Mouse (Mus musculus) Patski (cell line): Measurements from ENCODE around the gene Cenpv. TPM values are rescaled to one million over a fixed set of nuclear protein-coding genes. Genes with fewer than 3 reads are reported as not detected.

Experiments
- ATAC-seq: fragments of 100-300 bp; one replicate; pipeline ENCODE4 v1.8.0; 2021
- CTCF ChIA-PET: fragments of 350-600 bp; sonication (Branson Sonifier 250); formaldehyde crosslinking; loops from one replicate; lab custom pipeline; 2022; ENCODE audit warnings: inconsistent platforms; lab: Charles Lee
- POLR2A ChIA-PET: fragments of 350-600 bp; sonication (Branson Sonifier 250); formaldehyde crosslinking; loops from one replicate; lab custom pipeline; 2022; ENCODE audit warnings: antibody characterized with exemption, inconsistent platforms; lab: Charles Lee
- DNase-seq: peaks from one replicate; pipeline ENCODE4 v3.0.0-alpha.2; 2011; ENCODE audit warnings: low read depth, low spot score
- H3K27me3 ChIP-seq: fragments of 371-371 bp; one replicate; pipeline ENCODE4 v1.5.1; 2021
- CTCF ChIP-seq: fragments of 100-300 bp; IDR thresholded peaks from one replicate; pipeline ENCODE4 v1.5.1; 2021
- in situ Hi-C: fragments of 300-500 bp; cut with MboI; formaldehyde crosslinking; loops from 3 replicates; pipeline ENCODE4 v1.11.1; 2018; ENCODE audit warnings: low pct_unique_long_range_greater_than_20kb, mixed read lengths
- polyA plus RNA-seq: library from polyadenylated mRNA; unstranded; gene quantifications from one replicate; pipeline ENCODE4 v1.2.3, GENCODE M21; 2021

The Cenpv gene
- polyA plus RNA-seq, 1 experiment from 2014 or later: 24.5 TPM

- no peak for TF ChIP-seq CTCF
- ATAC-seq (no peak), DNase-seq (no peak)
- ChIA-PET CTCF (interaction anchor here (1.0 kb wide), 1 partner anchor 75 kb away, joined by 3 read pairs; no protein-coding TSS in a partner anchor), POLR2A (interaction anchor here (4.1 kb wide), 1 partner anchor 10 kb away, joined by 30 read pairs; the partner anchor contains the start of gene Ubb)
- in situ Hi-C loops: no loop called here
- H3K27me3 ChIP-seq: no peaks in the 10 kb centered on the region
Measured at GRCm38 (mm10) chr11:62540969-62541368, 1.9 kb upstream of the Cenpv start.

- no peaks in the 10 kb centered on the region for H3K27me3 ChIP-seq
- TF ChIP-seq CTCF: no peak
- ATAC-seq (no peak), DNase-seq (no peak)
- CTCF ChIA-PET: no interaction called here
- in situ Hi-C loops: no loop called here
- POLR2A ChIA-PET: interaction anchor here (0.8 to 4.1 kb wide), 2 partner anchors 10 to 16 kb away, joined by 4 to 30 read pairs; partner anchors contain the start of gene Ubb
Measured at GRCm38 (mm10) chr11:62540167-62540566, 1.1 kb upstream of the Cenpv start.

GRCm38 (mm10) chr11:62538321-62539088 is 556 bp downstream of the Cenpv start:
- POLR2A ChIA-PET: interaction anchor here (0.6 to 4.1 kb wide), 4 partner anchors 12 to 91 kb away, joined by 3 to 30 read pairs (median 4); partner anchors contain the start of genes Ncor1, Pigl and Ubb
- in situ Hi-C loops: no loop called here
- ATAC-seq (peak; percentile 75), DNase-seq (no peak)
- no peaks in the 10 kb centered on the region for H3K27me3 ChIP-seq
- no peak for TF ChIP-seq CTCF
- CTCF ChIA-PET: no interaction called here

GRCm38 (mm10) chr11:62537590-62537989 is 1.5 kb downstream of the Cenpv start:
- POLR2A ChIA-PET: interaction anchor here (0.7 to 4.1 kb wide), 2 partner anchors 13 to 19 kb away, joined by 4 to 30 read pairs; partner anchors contain the start of gene Ubb
- in situ Hi-C loops: no loop called here
- no peak for TF ChIP-seq CTCF
- DNase-seq (no peak), ATAC-seq (no peak)
- CTCF ChIA-PET: interaction anchor here (1.0 kb wide), 1 partner anchor 34 kb away, joined by 3 read pairs; no protein-coding TSS in a partner anchor
- H3K27me3 ChIP-seq: no peaks in the 10 kb centered on the region

GRCm38 (mm10) chr11:62537089-62537488 is 2.0 kb downstream of the Cenpv start:
- POLR2A ChIA-PET: no interaction called here
- in situ Hi-C loops: no loop called here
- CTCF ChIA-PET: interaction anchor here (0.6 to 1.0 kb wide), 2 partner anchors 33 to 60 kb away, joined by 3 read pairs; no protein-coding TSS in a partner anchor
- no peaks in the 10 kb centered on the region for H3K27me3 ChIP-seq
- ATAC-seq (no peak), DNase-seq (no peak)
- TF ChIP-seq CTCF: no peak

- no peak for TF ChIP-seq CTCF
- ChIA-PET POLR2A (interaction anchor here (1.0 kb wide), 1 partner anchor 17 kb away, joined by 6 read pairs; no protein-coding TSS in a partner anchor), CTCF (interaction anchor here (1.4 kb wide), 1 partner anchor 11 kb away, joined by 4 read pairs; no protein-coding TSS in a partner anchor)
- in situ Hi-C loops: no loop called here
- ATAC-seq: no peak
- no peaks in the 10 kb centered on the region for H3K27me3 ChIP-seq
- DNase-seq: no peak
Measured at GRCm38 (mm10) chr11:62522283-62522682, 16.8 kb downstream of the Cenpv start.

GRCm38 (mm10) chr11:62518991-62519390 is 20.1 kb downstream of the Cenpv start:
- TF ChIP-seq CTCF: no peak
- DNase-seq (no peak), ATAC-seq (no peak)
- in situ Hi-C loops: no loop called here
- CTCF ChIA-PET: interaction anchor here (1.0 kb wide), 1 partner anchor 11 kb away, joined by 3 read pairs; no protein-coding TSS in a partner anchor
- POLR2A ChIA-PET: interaction anchor here (0.7 kb wide), 1 partner anchor 12 kb away, joined by 3 read pairs; no protein-coding TSS in a partner anchor
- H3K27me3 ChIP-seq: no peaks in the 10 kb centered on the region

GRCm38 (mm10) chr11:62513311-62513710 is 25.8 kb downstream of the Cenpv start:
- ATAC-seq: no peak
- ChIA-PET CTCF (no interaction called here), POLR2A (no interaction called here)
- in situ Hi-C loops: no loop called here
- no peak for DNase-seq
- no peak for TF ChIP-seq CTCF
- H3K27me3 ChIP-seq: no peaks in the 10 kb centered on the region

- no peak for TF ChIP-seq CTCF
- CTCF ChIA-PET: no interaction called here
- no peaks in the 10 kb centered on the region for H3K27me3 ChIP-seq
- no peak for ATAC-seq
- in situ Hi-C loops: no loop called here
- no peak for DNase-seq
- POLR2A ChIA-PET: interaction anchor here (0.7 kb wide), 2 partner anchors 11 to 600 kb away, joined by 3 to 7 read pairs; no protein-coding TSS in a partner anchor
Measured at GRCm38 (mm10) chr11:62512529-62513080, 26.5 kb downstream of the Cenpv start.

GRCm38 (mm10) chr11:62511444-62512202 is 27.4 kb downstream of the Cenpv start:
- no peak for DNase-seq
- no peaks in the 10 kb centered on the region for H3K27me3 ChIP-seq
- ATAC-seq: no peak
- TF ChIP-seq CTCF: no peak
- POLR2A ChIA-PET: interaction anchor here (0.7 to 1.4 kb wide), 2 partner anchors 12 to 16 kb away, joined by 4 to 7 read pairs; no protein-coding TSS in a partner anchor
- in situ Hi-C loops: no loop called here
- CTCF ChIA-PET: interaction anchor here (1.0 to 1.5 kb wide), 3 partner anchors 11 to 23 kb away, joined by 3 to 4 read pairs (median 3); no protein-coding TSS in a partner anchor
